Mouse (Mus musculus): ENCODE measurements around the gene Gstm3.
"Not testable (repeated sequence)": the region's sequence is repeated elsewhere in the genome, so short reads cannot be mapped to it uniquely, and the experiment has no call there.

Gstm3 gene

GRCm38 (mm10) chr3:107974237-107974636 is 5.2 kb upstream of the Gstm3 start:
- DNase-seq (ENCODE audit: low read depth) = no peak

DNA sequence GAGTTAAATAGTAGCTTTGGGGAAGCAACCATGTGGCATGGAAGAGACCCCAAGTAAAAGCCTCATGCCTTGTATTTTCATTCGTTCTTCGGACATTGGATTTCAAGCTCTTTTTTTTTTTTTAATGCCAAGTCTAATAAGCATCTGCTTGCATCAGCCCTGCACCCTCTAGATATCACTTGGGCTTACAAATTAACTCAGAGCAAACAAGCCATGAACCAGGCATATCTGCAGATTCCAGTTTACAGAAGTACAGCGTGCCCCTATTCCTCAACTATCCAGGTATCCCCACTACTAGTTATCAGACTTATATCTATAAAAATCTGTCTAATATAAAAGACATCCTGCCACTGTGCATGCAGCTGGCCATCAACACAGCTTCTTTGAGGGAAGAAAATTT is 3.0 kb upstream of the Gstm3 start:
- no peak for DNase-seq (ENCODE audit: low read depth)

DNA sequence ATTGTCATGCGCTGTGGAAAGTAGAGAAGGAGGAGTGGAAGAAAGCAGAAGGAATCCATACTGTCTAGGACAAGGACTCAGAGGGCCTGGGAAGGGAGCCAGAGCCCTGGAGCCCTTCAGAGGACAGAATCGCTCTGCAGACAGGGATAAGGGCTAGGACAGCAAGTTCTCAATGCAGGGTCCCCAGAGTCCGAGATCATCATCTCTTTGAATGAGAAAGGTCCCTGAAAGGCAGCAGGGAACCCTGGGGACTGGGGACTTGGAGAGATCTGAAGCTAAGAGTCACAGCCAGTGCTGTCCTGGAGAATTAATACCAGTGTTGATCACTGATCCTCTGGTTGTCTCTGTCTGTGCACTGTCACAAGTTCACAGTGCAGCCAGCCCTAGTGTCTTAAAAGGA is 2.0 kb upstream of the Gstm3 start:
- not testable (repeated sequence) for DNase-seq (ENCODE audit: low read depth)

DNA sequence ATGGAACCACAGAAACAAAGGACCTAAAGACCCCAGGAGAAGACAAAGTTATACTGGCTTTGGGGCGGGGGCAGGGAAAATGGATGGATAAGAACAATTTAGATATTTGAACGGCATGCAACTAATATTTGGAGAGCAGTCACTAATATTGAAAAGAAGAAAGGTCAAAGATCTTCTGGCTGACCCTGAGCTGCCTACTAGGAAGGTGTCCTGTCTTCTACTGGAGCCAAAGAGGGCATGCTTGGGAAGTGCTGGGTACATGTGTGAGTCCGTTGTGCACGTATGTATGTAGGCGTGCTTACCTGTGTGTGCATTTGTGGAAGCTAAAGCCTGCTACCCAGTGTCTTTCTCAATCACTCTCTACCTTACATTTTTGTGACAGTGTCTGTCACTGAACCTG is 2.5 kb downstream of the Gstm3 start:
- DNase-seq (ENCODE audit: low read depth) = no peak

DNA sequence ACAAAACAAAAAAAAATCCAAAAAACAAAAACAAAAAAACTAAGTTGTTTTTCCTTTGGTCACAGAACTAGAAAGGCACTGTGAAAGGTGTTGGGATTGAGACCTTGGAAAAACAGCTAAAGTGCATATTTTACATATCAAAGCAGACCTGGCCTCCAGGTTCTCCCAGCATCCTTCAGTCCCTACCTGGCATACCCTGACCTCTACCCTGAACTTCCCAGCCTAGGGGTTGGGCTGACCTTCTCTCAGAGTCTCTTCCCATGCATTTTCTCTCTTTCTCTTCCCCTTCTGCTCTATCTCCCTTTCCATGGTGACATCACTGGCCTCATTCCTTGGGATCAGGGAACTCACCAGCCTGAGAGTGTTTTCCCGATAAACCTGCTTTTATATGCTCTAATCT is 3.5 kb downstream of the Gstm3 start:
- DNase-seq (ENCODE audit: low read depth) = no peak

DNA sequence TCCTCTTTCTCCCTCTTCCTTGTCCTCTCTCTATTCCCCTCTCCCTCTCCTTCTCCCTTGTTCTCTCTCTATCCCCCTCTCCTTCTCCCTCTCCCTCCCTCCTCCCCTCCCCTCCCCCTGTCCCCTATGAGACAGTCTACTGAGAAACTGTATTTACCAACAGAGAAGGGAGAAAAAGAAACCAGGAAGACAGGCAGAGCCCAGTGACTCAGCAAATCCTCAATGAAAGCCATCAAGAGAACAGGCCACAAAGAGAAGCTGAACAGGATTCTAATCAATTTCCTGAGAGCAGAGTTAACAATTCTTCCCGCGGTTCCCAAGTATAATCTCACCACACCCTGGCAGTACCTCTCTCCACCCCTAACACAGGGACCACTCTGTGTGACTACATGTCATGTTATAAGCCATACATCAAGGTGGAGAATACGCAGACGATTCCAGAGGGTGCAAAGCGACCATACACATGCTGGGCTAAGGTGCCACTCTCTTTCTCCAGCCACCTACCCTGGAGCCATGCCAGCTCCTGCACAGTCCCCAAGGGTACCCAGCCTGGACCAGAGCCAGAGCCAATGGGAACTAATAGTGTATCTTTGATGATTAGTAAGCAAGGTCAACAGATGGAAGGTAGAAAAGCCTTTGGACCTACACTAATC is 4.3 kb downstream of the Gstm3 start:
- DNase-seq (ENCODE audit: low read depth) = peak; percentile 65

GRCm38 (mm10) chr3:107964026-107964425 is 5.1 kb downstream of the Gstm3 start:
- no peak for DNase-seq (ENCODE audit: low read depth)

- DNase-seq (ENCODE audit: low read depth) = not testable (repeated sequence)
Observed at GRCm38 (mm10) chr3:107955260-107955659, 13.8 kb downstream of the Gstm3 start.

DNA sequence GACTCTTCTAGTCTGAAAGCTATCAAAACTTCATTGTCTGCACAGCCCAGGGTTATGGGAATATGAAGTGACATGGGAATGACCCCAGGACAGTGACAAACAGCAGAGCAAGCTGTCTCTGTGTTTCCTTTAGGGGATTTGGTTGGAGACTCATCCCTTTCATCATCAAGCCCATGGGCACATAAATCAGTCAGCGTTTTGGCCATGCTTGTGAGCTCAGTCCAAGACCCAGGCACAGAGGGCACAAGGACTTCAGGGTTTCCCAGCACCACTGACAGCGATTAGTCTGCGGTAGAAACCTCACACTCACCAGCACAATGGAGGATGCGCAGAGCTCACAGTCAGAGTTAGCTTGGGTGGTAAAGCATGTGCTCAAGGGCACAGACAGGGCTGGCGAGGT is 15.2 kb downstream of the Gstm3 start:
- no peak for DNase-seq (ENCODE audit: low read depth)

- peak; percentile 84 for DNase-seq (ENCODE audit: low read depth)
Observed at GRCm38 (mm10) chr3:107953328-107953755, 15.7 kb downstream of the Gstm3 start.

DNA sequence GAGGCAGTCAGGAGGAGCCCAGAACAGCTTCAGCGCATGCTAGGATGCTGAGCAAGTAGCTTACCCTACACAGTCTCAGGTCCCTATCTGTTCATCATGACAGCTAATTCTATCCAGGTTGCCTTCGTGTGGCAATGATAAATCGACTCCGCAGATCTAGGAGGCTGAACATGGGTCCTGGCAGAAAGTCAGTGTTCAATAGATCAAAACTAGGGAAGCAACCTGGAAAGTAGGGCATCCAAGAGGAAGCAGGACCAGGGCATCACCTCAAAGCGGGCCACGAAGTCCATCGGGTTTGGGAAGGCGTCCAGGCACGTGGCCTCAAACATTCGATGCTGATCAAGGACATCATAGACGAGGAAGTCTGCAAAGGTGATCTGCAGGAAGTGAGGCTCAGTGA is 18.6 kb downstream of the Gstm3 start:
- no peak for DNase-seq (ENCODE audit: low read depth)

GRCm38 (mm10) chr3:107949461-107949860 is 19.6 kb downstream of the Gstm3 start:
- DNase-seq (ENCODE audit: low read depth) = not testable (repeated sequence)

DNA sequence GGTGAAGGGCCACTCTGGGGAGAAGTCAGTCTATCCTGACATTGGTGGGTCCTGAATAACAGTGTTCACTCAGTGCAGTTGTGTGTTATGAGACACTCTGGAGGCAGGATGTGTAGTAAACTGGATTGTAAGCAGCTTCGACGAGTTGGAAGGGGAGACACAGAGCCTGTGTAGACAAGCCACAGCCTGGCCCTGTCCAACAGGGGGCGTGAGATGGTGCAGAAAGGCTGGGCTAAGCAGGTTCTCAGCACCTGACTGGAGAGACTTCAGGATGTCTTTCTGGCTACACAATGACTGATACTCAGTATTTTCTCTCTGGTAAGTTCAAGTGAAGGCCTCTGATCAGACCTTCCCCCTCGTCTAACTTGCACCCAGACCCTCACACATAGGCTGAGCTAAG is 23.4 kb downstream of the Gstm3 start:
- no peak for DNase-seq (ENCODE audit: low read depth)

DNA sequence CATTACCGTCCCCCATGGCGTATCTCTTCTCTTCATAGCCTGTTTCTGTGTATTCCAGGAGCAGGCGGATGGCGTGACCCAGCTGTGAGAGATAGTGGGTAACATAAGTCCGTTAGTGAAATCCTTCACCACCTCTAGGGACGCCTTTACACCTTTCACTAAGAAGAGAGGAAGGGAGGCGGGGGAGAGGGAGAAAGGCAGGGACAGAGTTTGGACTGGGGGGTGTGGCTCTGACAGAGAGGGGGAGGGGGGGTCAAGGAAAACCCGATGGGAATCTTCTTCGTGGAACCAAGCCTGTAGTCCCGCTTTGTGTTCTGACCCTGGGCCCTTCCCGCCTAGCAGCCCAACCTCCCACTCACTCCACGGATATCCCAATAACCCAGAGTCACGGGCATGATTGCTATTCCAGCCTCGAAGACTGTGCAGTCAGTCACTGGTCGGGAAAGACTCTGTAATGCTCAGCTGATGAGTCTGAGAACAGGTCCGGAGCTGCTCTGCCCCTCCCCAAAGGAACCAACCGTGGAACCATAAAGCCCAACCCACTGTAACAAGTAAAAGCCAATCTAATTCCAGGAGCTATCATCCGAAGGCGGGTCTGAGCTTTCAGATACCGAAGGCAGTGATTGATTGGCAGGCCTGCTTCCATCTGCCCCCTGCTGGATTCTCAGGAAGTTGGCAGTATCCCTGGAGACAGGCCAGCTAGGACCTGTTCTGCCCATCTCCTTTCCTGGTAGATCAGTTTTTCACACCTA is 25.7 kb downstream of the Gstm3 start, which contains the start of gene Gstm6:
TSS of gene Gstm6 (minus strand) at position 511 of the 752 bp plus-strand sequence.
- no peak for DNase-seq (ENCODE audit: low read depth)

DNA sequence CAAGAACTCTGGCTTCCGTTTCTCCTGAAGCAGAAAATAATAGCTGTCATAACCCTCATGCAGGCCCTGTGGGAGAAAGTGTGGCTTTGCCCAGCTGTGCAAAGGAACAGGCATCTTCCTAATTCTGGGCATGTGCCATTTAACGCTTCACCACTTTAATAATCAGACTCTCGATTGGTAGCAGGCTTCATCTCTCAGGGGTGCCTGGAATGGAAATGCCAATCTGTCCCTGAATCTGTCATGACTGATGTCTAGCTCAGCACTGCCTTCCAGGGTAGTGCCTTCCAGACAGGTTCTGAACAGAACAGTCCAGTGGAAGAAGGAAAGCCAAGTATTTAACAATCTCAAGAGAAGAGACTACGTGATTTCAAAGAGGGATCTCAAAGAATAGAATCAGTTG is 27.8 kb downstream of the Gstm3 start:
- DNase-seq (ENCODE audit: low read depth) = no peak

- no peak for DNase-seq (ENCODE audit: low read depth)
Observed at GRCm38 (mm10) chr3:107940524-107940923, 28.6 kb downstream of the Gstm3 start.

DNA sequence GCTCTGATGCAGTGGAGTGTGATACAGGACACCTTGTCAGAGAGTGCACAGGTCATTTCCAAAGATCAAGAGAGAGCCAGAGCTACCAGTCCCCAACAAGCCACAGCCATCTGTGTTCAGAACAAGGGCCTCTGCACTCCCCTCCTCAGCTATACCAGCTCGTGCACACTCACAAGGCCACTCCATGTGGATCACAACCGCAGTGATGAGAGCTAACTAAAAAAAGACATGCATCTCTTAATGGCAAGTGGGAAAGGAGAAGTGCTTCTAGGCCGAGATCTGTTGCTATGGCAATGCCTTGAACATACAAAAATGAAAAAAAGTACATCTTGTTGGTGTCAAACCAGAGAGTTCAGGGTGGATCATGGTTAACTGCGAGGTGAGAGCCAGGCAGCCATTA is 29.3 kb downstream of the Gstm3 start:
- DNase-seq (ENCODE audit: low read depth) = no peak

GRCm38 (mm10) chr3:107939403-107939802 is 29.7 kb downstream of the Gstm3 start:
- DNase-seq (ENCODE audit: low read depth) = peak; percentile 95

DNA sequence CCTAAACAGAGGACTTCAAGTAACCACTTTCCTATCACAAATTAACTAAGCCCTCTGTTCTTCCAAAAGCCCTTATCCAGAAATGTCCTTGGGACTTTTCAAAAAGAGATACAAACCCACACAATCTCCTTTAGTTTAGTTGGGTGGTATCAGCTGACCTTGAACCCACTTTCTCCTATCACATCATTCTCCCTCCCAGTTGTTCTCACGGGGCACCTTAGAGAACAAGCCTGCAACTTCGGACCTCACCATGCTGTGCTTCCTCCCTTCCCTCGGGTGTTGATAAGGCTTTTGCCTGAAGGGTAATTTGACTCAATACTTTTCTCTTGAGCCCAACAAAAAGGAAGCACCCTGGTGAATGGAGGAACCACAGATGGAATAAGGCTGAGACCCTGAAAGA is 33.2 kb downstream of the Gstm3 start:
- no peak for DNase-seq (ENCODE audit: low read depth)

DNA sequence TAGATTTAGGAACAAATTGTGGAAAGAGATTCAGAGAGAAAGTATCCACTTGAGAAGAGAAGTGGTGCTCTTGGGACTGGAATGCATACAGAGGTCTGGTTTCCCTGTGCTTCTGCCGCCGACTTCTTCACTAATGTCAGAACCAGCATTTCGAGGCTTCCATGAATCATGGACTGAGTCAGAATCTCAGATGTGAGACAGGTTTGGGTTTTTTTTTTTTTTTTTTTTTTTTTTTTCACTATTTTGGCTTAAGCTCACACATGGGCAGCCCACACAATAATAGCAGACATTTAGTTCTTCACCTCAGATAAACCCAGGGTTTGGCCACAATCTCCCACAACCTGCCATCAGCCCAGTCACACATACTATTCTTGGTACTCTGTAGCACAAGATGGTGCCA is 33.8 kb downstream of the Gstm3 start:
- peak; percentile 70 for DNase-seq (ENCODE audit: low read depth)

GRCm38 (mm10) chr3:107932128-107932527 is 37.0 kb downstream of the Gstm3 start:
- no peak for DNase-seq (ENCODE audit: low read depth)

DNA sequence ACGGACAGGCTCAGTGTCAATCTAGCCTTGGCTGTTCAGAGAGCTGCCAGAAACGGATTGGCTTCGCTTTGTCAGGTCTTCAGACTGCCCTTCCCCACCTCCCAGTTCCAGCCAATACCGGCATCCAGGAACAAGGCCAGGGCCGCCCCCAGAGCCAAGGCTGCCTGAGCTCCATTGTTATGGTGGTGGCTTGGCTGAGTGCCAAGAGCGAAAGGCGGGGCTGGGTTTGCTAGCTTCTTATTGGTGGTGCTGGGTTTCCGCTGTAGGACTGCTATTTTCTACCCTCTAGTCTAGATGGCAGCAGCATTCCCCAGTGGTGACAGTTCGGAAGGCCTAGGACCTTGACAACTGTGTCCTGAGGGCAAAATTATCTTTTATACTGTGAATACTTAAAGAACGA is 37.4 kb downstream of the Gstm3 start, which contains the start of gene Gstm7:
TSS of gene Gstm7 (minus strand) at position 148 of the 400 bp plus-strand sequence.
- DNase-seq (ENCODE audit: low read depth) = peak; percentile 70

DNA sequence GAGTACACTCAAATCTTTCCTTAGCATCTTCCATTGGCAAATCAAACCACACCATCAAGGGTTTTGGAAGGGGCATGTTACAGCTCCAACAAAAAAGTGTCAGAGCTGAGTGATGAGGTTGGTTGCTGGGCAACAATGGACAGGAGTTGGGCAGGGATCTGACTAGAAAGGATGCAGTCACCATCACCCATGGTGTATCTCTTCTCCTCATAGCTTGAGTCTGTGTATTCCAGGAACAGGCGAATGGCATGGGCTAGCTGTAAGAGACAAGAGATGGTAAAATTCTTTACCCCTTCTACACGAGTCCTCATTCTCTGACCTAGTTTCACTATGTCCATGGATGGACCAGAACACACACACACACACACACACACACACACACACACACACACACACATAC is 37.9 kb downstream of the Gstm3 start:
- DNase-seq (ENCODE audit: low read depth) = no peak

- DNase-seq (ENCODE audit: low read depth) = no peak
Observed at GRCm38 (mm10) chr3:107929731-107930130, 39.4 kb downstream of the Gstm3 start.
